In genomic region chr13:75223944-75224343, GRCm38 (mm10) we compare ENCODE assay signal across 32 mouse cellular contexts.
"Had no signal": no experiment of that assay in that cellular context is flagged by ENCODE, and none has a peak within 500 bp of the region (broad histone marks: within the 10 kb centered on the region; RNA-seq: fewer than 3 reads in every experiment).

No protein-coding gene starts in this region.

- H3K4me1 ChIP-seq: limb, embryonic 10.5 days; limb, embryonic 12.5 days; limb, embryonic 13.5 days; limb, embryonic 15.5 days; liver, embryonic 12.5 days; liver, embryonic 13.5 days; liver, embryonic 15.5 days; lung, embryonic 15.5 days; midbrain, embryonic 10.5 days; midbrain, embryonic 12.5 days; midbrain, embryonic 13.5 days; midbrain, embryonic 15.5 days; neural tube, embryonic 12.5 days had no signal

- H3K9me3 ChIP-seq: limb, embryonic 10.5 days; limb, embryonic 12.5 days; limb, embryonic 13.5 days; limb, embryonic 15.5 days; liver, embryonic 12.5 days; liver, embryonic 13.5 days; liver, embryonic 15.5 days; lung, embryonic 15.5 days; megakaryocyte, embryonic 14.5 days; midbrain, embryonic 10.5 days; midbrain, embryonic 12.5 days; midbrain, embryonic 13.5 days; midbrain, embryonic 15.5 days; neural tube, embryonic 12.5 days had no signal

- ATAC-seq: liver, embryonic 12.5 days; liver, postnatal 0 days; lung, postnatal 0 days; midbrain, embryonic 13.5 days; midbrain, embryonic 15.5 days; midbrain, embryonic 16.5 days had no signal

- H3K27me3 ChIP-seq: limb, embryonic 13.5 days; limb, embryonic 15.5 days; liver, embryonic 12.5 days; liver, embryonic 13.5 days; liver, embryonic 15.5 days; lung, embryonic 15.5 days; megakaryocyte, embryonic 14.5 days; midbrain, embryonic 12.5 days; midbrain, embryonic 13.5 days; midbrain, embryonic 15.5 days; neural tube, embryonic 12.5 days had no signal

- H3K27ac ChIP-seq: limb, embryonic 10.5 days; limb, embryonic 12.5 days; limb, embryonic 13.5 days; limb, embryonic 15.5 days; liver, embryonic 12.5 days; liver, embryonic 13.5 days; liver, embryonic 14.5 days; liver, embryonic 15.5 days; lung, embryonic 15.5 days; macrophage; midbrain, embryonic 10.5 days; midbrain, embryonic 12.5 days; midbrain, embryonic 13.5 days; midbrain, embryonic 15.5 days; neural tube, embryonic 12.5 days had no signal

- H3K9ac ChIP-seq: limb, embryonic 12.5 days; limb, embryonic 13.5 days; limb, embryonic 15.5 days; liver, embryonic 12.5 days; liver, embryonic 13.5 days; liver, embryonic 14.5 days; liver, embryonic 15.5 days; liver, postnatal 0 days; lung, embryonic 14.5 days; lung, embryonic 15.5 days; midbrain, embryonic 12.5 days; midbrain, embryonic 13.5 days; midbrain, embryonic 15.5 days; neural tube, embryonic 12.5 days had no signal

- H3K4me2 ChIP-seq: limb, embryonic 12.5 days; limb, embryonic 13.5 days; limb, embryonic 15.5 days; liver, embryonic 11.5 days; liver, embryonic 12.5 days; liver, embryonic 13.5 days; liver, embryonic 15.5 days; lung, embryonic 14.5 days; lung, embryonic 15.5 days; midbrain, embryonic 11.5 days; midbrain, embryonic 12.5 days; midbrain, embryonic 13.5 days; midbrain, embryonic 15.5 days; neural tube, embryonic 12.5 days had no signal

- H3K36me3 ChIP-seq: limb, embryonic 10.5 days; limb, embryonic 12.5 days; limb, embryonic 13.5 days; limb, embryonic 15.5 days; liver, embryonic 12.5 days; liver, embryonic 13.5 days; liver, embryonic 15.5 days; lung, embryonic 15.5 days; midbrain, embryonic 10.5 days; midbrain, embryonic 12.5 days; midbrain, embryonic 13.5 days; midbrain, embryonic 15.5 days; neural tube, embryonic 12.5 days had no signal

- DNase-seq: left cerebral cortex, postnatal 4 days; liver; liver, embryonic 13.5 days; liver, postnatal 0 days; lung, adult 18-20 months; lung, adult 2 months; lung, embryonic 14.5 days; lung, postnatal 10 days; lung, postnatal 14 days; lung, postnatal 36 days; lung, postnatal 4 days; midbrain, embryonic 14.5 days had no signal

- H3K4me3 ChIP-seq: limb, embryonic 10.5 days; limb, embryonic 12.5 days; limb, embryonic 13.5 days; limb, embryonic 15.5 days; liver, embryonic 12.5 days; liver, embryonic 13.5 days; liver, embryonic 15.5 days; lung, embryonic 15.5 days; megakaryocyte, embryonic 14.5 days; midbrain, embryonic 10.5 days; midbrain, embryonic 12.5 days; midbrain, embryonic 13.5 days; midbrain, embryonic 15.5 days; myocyte; neural tube, embryonic 12.5 days had no signal
